Mouse (Mus musculus): ENCODE results near the gene Dtnb. TPM values are rescaled to one million over a fixed set of nuclear protein-coding genes. Genes with fewer than 3 reads are reported as not detected.

Dtnb gene
- polyA plus RNA-seq, 1 experiment: 60.7 TPM

- peak; percentile 34 for DNase-seq
- 64% methylated on average over 5 of the region's 5 CpGs for WGBS
- no peaks in the 10 kb centered on the region for H3K36me3 ChIP-seq (ENCODE audit: control insufficient read depth, insufficient read depth, low read length)
- peaks cover 6% of the 10 kb centered on the region for H3K4me1 ChIP-seq (replicated peaks; ENCODE audit: control insufficient read depth, insufficient read depth, low read length)
- no peak overlapping the region for H3K4me3 ChIP-seq (ENCODE audit: control insufficient read depth, insufficient read depth, low read length)
- TF ChIP-seq CTCF (IDR thresholded peaks at IDR 0.05; ENCODE audit: borderline replicate concordance, control insufficient read depth, extremely low read depth, insufficient read depth, low read length, poor library complexity) (no peak), POLR2A (IDR thresholded peaks at IDR 0.05; ENCODE audit: control insufficient read depth, extremely low read depth, insufficient read depth, low read length, poor library complexity) (no peak)
- H3K27me3 ChIP-seq (ENCODE audit: control insufficient read depth, insufficient read depth, low read length): no peaks in the 10 kb centered on the region
- no peak overlapping the region for H3K27ac ChIP-seq (ENCODE audit: control insufficient read depth, insufficient read depth, low read length)
These were observed 3.7 kb upstream of the Dtnb start for GRCm38 (mm10) chr12:3568461-3568991.

GRCm38 (mm10) chr12:3570711-3571400 lies 1.3 kb upstream of the Dtnb start:
- WGBS: 92% methylated on average over 4 of the region's 4 CpGs
- no peak for DNase-seq
- Histone ChIP-seq H3K27me3 (ENCODE audit: control insufficient read depth, insufficient read depth, low read length) (no peaks in the 10 kb centered on the region), H3K36me3 (ENCODE audit: control insufficient read depth, insufficient read depth, low read length) (no peaks in the 10 kb centered on the region), H3K4me3 (ENCODE audit: control insufficient read depth, insufficient read depth, low read length) (no peak overlapping the region), H3K4me1 (replicated peaks; ENCODE audit: control insufficient read depth, insufficient read depth, low read length) (peaks cover 7% of the 10 kb centered on the region), H3K27ac (ENCODE audit: control insufficient read depth, insufficient read depth, low read length) (no peak overlapping the region)
- TF ChIP-seq POLR2A (IDR thresholded peaks at IDR 0.05; ENCODE audit: control insufficient read depth, extremely low read depth, insufficient read depth, low read length, poor library complexity) (no peak), CTCF (IDR thresholded peaks at IDR 0.05; ENCODE audit: borderline replicate concordance, control insufficient read depth, extremely low read depth, insufficient read depth, low read length, poor library complexity) (no peak)

GRCm38 (mm10) chr12:3572581-3573397 lies 608 bp downstream of the Dtnb start:
- TF ChIP-seq POLR2A (IDR thresholded peaks at IDR 0.05; ENCODE audit: control insufficient read depth, extremely low read depth, insufficient read depth, low read length, poor library complexity) (peak; percentile 26; the same call in 1 of the 2 replicates), CTCF (IDR thresholded peaks at IDR 0.05; ENCODE audit: borderline replicate concordance, control insufficient read depth, extremely low read depth, insufficient read depth, low read length, poor library complexity) (no peak)
- Histone ChIP-seq H3K4me1 (replicated peaks; ENCODE audit: control insufficient read depth, insufficient read depth, low read length) (peaks cover 7% of the 10 kb centered on the region), H3K4me3 (ENCODE audit: control insufficient read depth, insufficient read depth, low read length) (peak overlapping the region; percentile 70), H3K36me3 (ENCODE audit: control insufficient read depth, insufficient read depth, low read length) (no peaks in the 10 kb centered on the region), H3K27ac (ENCODE audit: control insufficient read depth, insufficient read depth, low read length) (no peak overlapping the region), H3K27me3 (ENCODE audit: control insufficient read depth, insufficient read depth, low read length) (no peaks in the 10 kb centered on the region)
- DNase-seq: peak; percentile 63
- WGBS: 3% methylated on average over 53 of the region's 53 CpGs

GRCm38 (mm10) chr12:3573410-3573809 lies 1.2 kb downstream of the Dtnb start:
- no peak overlapping the region for H3K4me3 ChIP-seq (ENCODE audit: control insufficient read depth, insufficient read depth, low read length)
- TF ChIP-seq CTCF (IDR thresholded peaks at IDR 0.05; ENCODE audit: borderline replicate concordance, control insufficient read depth, extremely low read depth, insufficient read depth, low read length, poor library complexity) (no peak), POLR2A (IDR thresholded peaks at IDR 0.05; ENCODE audit: control insufficient read depth, extremely low read depth, insufficient read depth, low read length, poor library complexity) (no peak)
- WGBS: 81% methylated on average over 6 of the region's 6 CpGs
- H3K4me1 ChIP-seq (replicated peaks; ENCODE audit: control insufficient read depth, insufficient read depth, low read length): peaks cover 7% of the 10 kb centered on the region
- no peaks in the 10 kb centered on the region for H3K36me3 ChIP-seq (ENCODE audit: control insufficient read depth, insufficient read depth, low read length)
- DNase-seq: no peak
- H3K27me3 ChIP-seq (ENCODE audit: control insufficient read depth, insufficient read depth, low read length): no peaks in the 10 kb centered on the region
- no peak overlapping the region for H3K27ac ChIP-seq (ENCODE audit: control insufficient read depth, insufficient read depth, low read length)

- Histone ChIP-seq H3K27me3 (ENCODE audit: control insufficient read depth, insufficient read depth, low read length) (no peaks in the 10 kb centered on the region), H3K4me1 (replicated peaks; ENCODE audit: control insufficient read depth, insufficient read depth, low read length) (peaks cover 7% of the 10 kb centered on the region), H3K27ac (ENCODE audit: control insufficient read depth, insufficient read depth, low read length) (no peak overlapping the region), H3K36me3 (ENCODE audit: control insufficient read depth, insufficient read depth, low read length) (no peaks in the 10 kb centered on the region), H3K4me3 (ENCODE audit: control insufficient read depth, insufficient read depth, low read length) (no peak overlapping the region)
- WGBS: 95% methylated on average over 4 of the region's 4 CpGs
- DNase-seq: no peak
- TF ChIP-seq POLR2A (IDR thresholded peaks at IDR 0.05; ENCODE audit: control insufficient read depth, extremely low read depth, insufficient read depth, low read length, poor library complexity) (no peak), CTCF (IDR thresholded peaks at IDR 0.05; ENCODE audit: borderline replicate concordance, control insufficient read depth, extremely low read depth, insufficient read depth, low read length, poor library complexity) (no peak)
These were observed 2.5 kb downstream of the Dtnb start for GRCm38 (mm10) chr12:3574670-3575069.

- 45% methylated on average over 2 of the region's 2 CpGs for WGBS
- DNase-seq: no peak
- H3K4me1 ChIP-seq (replicated peaks; ENCODE audit: control insufficient read depth, insufficient read depth, low read length): no peaks in the 10 kb centered on the region
- TF ChIP-seq CTCF (IDR thresholded peaks at IDR 0.05; ENCODE audit: borderline replicate concordance, control insufficient read depth, extremely low read depth, insufficient read depth, low read length, poor library complexity): no peak
- TF ChIP-seq POLR2A (IDR thresholded peaks at IDR 0.05; ENCODE audit: control insufficient read depth, extremely low read depth, insufficient read depth, low read length, poor library complexity): no peak
- H3K36me3 ChIP-seq (ENCODE audit: control insufficient read depth, insufficient read depth, low read length): no peaks in the 10 kb centered on the region
- H3K27ac ChIP-seq (ENCODE audit: control insufficient read depth, insufficient read depth, low read length): no peak overlapping the region
- H3K4me3 ChIP-seq (ENCODE audit: control insufficient read depth, insufficient read depth, low read length): no peak overlapping the region
- no peaks in the 10 kb centered on the region for H3K27me3 ChIP-seq (ENCODE audit: control insufficient read depth, insufficient read depth, low read length)
These were observed 7.9 kb downstream of the Dtnb start for GRCm38 (mm10) chr12:3579958-3580530.
